ENCODE assay signal across 8 mouse cellular contexts in the genomic region with DNA sequence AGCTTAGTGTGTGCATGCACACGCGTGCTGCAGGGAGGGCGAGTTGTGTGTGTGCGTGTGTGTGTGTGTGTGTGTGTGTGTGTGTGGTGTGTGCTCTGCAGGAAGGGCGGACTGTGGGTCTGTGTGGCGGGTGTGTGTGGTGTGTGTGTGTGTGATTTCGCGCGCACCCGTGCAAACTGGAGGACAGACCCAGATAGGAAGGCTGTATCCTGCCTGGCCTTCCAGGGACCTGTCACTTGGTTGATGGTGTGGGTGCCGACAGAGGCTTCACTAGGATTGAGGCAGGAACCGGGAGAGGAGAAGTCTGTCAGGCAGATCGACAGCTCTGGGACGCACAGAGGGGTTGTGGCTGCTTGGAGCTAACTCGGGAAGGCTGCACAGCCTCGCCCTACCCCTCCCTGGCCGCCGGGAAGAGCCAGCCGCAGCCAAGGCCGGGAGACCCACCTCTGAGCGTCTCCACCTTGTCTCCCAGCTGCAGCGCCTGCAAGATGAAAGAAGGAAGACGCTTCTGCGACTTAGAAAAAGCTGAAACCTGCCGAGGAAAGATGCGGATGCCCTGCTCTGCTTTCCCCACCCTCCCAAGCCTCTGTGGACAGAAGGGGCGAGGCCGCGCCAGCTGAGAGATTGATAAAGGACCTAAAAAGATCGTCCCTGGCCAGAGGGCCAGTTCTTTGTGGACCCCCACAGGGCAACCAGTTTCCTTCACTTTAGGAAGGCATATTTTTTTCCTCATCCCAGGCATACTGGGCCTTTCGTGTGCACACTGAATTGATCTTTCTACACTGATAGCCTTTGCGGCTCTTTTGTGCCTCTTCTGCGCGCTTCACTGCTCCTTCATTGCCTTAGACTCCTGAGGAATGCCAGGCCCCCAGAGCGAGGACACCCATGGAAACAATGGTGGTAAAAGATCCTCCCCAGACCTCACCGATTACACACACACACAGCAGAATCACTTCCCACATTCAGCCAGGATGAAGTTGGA. TPM values are rescaled to one million over a fixed set of nuclear protein-coding genes. Genes with fewer than 3 reads are reported as not detected.
DNase-seq lines count a peak whose midpoint lies in the region; ATAC-seq and TF ChIP-seq lines count a peak whose summit lies in the region.

No protein-coding gene starts in this region.

- under 1% methylated on average over 36 of the region's 36 CpGs for WGBS in hindbrain, embryonic 12.5 days
- WGBS in macrophage (ENCODE audit: missing documents): 20% methylated on average over 36 of the region's 36 CpGs

- no peaks in the 10 kb centered on the region for H3K36me3 ChIP-seq in erythroblast, embryonic 14.5 days (ENCODE audit: control insufficient read depth)
- H3K36me3 ChIP-seq in hindbrain, embryonic 12.5 days: no peaks in the 10 kb centered on the region
- no peaks in the 10 kb centered on the region for H3K36me3 ChIP-seq in macrophage (ENCODE audit: inconsistent target)

- peaks cover 9% of the 10 kb centered on the region for H3K79me2 ChIP-seq in macrophage (ENCODE audit: inconsistent target)

- peak; percentile 68 for DNase-seq in cerebellum, adult 8-10 months
- DNase-seq in frontal cortex, postnatal 25 days (ENCODE audit: low spot score in 2 of 2): peak; percentile 21 to 36
- peak; percentile 48 to 56 for DNase-seq in left cerebral cortex, adult 2 months (ENCODE audit: extremely low spot score in 1 of 2, low spot score in 2 of 2)
- DNase-seq in right cerebral cortex, postnatal 36 days (ENCODE audit: low spot score in 2 of 2): peak; percentile 39 to 45

- H3K4me2 ChIP-seq in hindbrain, embryonic 12.5 days (replicated peaks): peak overlapping the region; percentile 76

- peaks cover 60% of the 10 kb centered on the region for H3K27me3 ChIP-seq in erythroblast, embryonic 14.5 days (ENCODE audit: control insufficient read depth)
- H3K27me3 ChIP-seq in hindbrain, embryonic 12.5 days: no peaks in the 10 kb centered on the region

- TF ChIP-seq CTCF in left cerebral cortex, adult 2 months (IDR thresholded peaks at IDR 0.05): no peak

- peaks cover 15% of the 10 kb centered on the region for H3K4me1 ChIP-seq in erythroblast, embryonic 14.5 days (ENCODE audit: control insufficient read depth)
- peaks cover 35% of the 10 kb centered on the region for H3K4me1 ChIP-seq in hindbrain, embryonic 12.5 days

- intact Hi-C loops in left cerebral cortex, adult 2 months (cut with DNase I): loop anchor here (5.0 kb wide), 3 partner anchors 164 to 276 kb away; no protein-coding TSS in a partner anchor

- peak overlapping the region; percentile 98 for H3K9ac ChIP-seq in hindbrain, embryonic 12.5 days

- ATAC-seq in erythroblast, adult 5-6 weeks (replicated peaks; ENCODE audit: low FRiP score, poor library complexity, severe bottlenecking): no peak
- ATAC-seq in hindbrain, embryonic 12.5 days (ENCODE audit: low FRiP score): peak; percentile 83

- H3K9me3 ChIP-seq in erythroblast, embryonic 14.5 days (ENCODE audit: control insufficient read depth, low read length): no peaks in the 10 kb centered on the region
- no peaks in the 10 kb centered on the region for H3K9me3 ChIP-seq in hindbrain, embryonic 12.5 days (replicated peaks)

- peak overlapping the region; percentile 99 for H3K27ac ChIP-seq in hindbrain, embryonic 12.5 days
- H3K27ac ChIP-seq in left cerebral cortex, adult 2 months: peak overlapping the region; percentile 98
- 0 out of 2 replicates have a peak overlapping the region, but pooled peaks have one; percentile 13 for H3K27ac ChIP-seq in macrophage

- peak overlapping the region; percentile 54 for H3K4me3 ChIP-seq in erythroblast, embryonic 14.5 days (replicated peaks)
- H3K4me3 ChIP-seq in hindbrain, embryonic 12.5 days: peak overlapping the region; percentile 77
- H3K4me3 ChIP-seq in left cerebral cortex, adult 2 months: peak overlapping the region; percentile 86
- peak overlapping the region; percentile 43 for H3K4me3 ChIP-seq in macrophage (ENCODE audit: inconsistent target)

RNA-seq across cellular contexts. Expression of a gene that starts 0.9 kb away (rescaled TPM):
- 0.01 TPM in 2 replicates for polyA plus RNA-seq in erythroblast, embryonic 14.5 days (2012)
- total RNA-seq in erythroblast, adult 5-6 weeks (2015; ENCODE audit: low replicate concordance): 0.84 and 9.0 TPM in 2 replicates
- 1.4 and 9.0 TPM in 2 replicates for total RNA-seq in erythroblast, adult 5-6 weeks (2017; ENCODE audit: low replicate concordance)
- 51.0 and 58.8 TPM in 2 replicates for polyA plus RNA-seq in hindbrain, embryonic 12.5 days (2016; fragmentation: Nextera tagmentation; extraction: Ambion mirVana)
- total RNA-seq in left cerebral cortex, adult 2 months (2021): 10 to 100 TPM; 68.1 to 75.8 TPM
- total RNA-seq in macrophage (2018; cell fraction: chromatin; rRNA removed): 1 to 10 TPM in 21 of 26 experiments, under 1 TPM in 5; 0.25 to 3.9 (median 2.0) TPM
- 1 to 10 TPM; 1.2 to 4.4 (median 2.4) TPM for total RNA-seq in macrophage (2018; cell fraction: cytosol; rRNA removed)
- total RNA-seq in macrophage (2018; cell fraction: nucleus; rRNA removed): 1 to 10 TPM in 20 of 26 experiments, under 1 TPM in 6; 0.52 to 5.3 (median 1.9) TPM
- polyA plus RNA-seq in macrophage (2018): 4.0 to 8.5 TPM (median 4.1 TPM) in 3 replicates

Comparison
In these comparisons a context has a peak if more than half of its experiments do, and no peak if none do; other contexts are left out.
1. H3K27ac ChIP-seq: peak in every context shown above with its lines; median percentile 99 in hindbrain, embryonic 12.5 days; 98 in left cerebral cortex, adult 2 months; 13 in macrophage.